Mouse (Mus musculus): ENCODE measurements around the gene Cnep1r1.

Cnep1r1 gene

GRCm38 (mm10) chr8:88118456-88119036 lies at the start of gene Cnep1r1:
Gene Cnep1r1 (plus strand): TSS chr8:88118769.
- peak; percentile 97 for DNase-seq (ENCODE audit: low read depth)

GRCm38 (mm10) chr8:88082183-88082582 lies 36.4 kb upstream of the Cnep1r1 start:
- no peak for DNase-seq (ENCODE audit: low read depth)

- DNase-seq (ENCODE audit: low read depth) = no peak
Measured at GRCm38 (mm10) chr8:88088006-88088405, 30.6 kb upstream of the Cnep1r1 start.

- no peak for DNase-seq (ENCODE audit: low read depth)
Measured at GRCm38 (mm10) chr8:88091661-88092060, 26.9 kb upstream of the Cnep1r1 start.

GRCm38 (mm10) chr8:88093367-88093766 lies 25.2 kb upstream of the Cnep1r1 start:
- DNase-seq (ENCODE audit: low read depth) = no peak

- DNase-seq (ENCODE audit: low read depth) = peak; percentile 66
Measured at GRCm38 (mm10) chr8:88098856-88099255, 19.7 kb upstream of the Cnep1r1 start.

GRCm38 (mm10) chr8:88099526-88099925 lies 19.0 kb upstream of the Cnep1r1 start:
- peak; percentile 86 for DNase-seq (ENCODE audit: low read depth)

GRCm38 (mm10) chr8:88109241-88109640 lies 9.3 kb upstream of the Cnep1r1 start:
- DNase-seq (ENCODE audit: low read depth) = no peak

GRCm38 (mm10) chr8:88119076-88119475 lies 507 bp downstream of the Cnep1r1 start:
- peak; percentile 20 for DNase-seq (ENCODE audit: low read depth)

GRCm38 (mm10) chr8:88124850-88125249 lies 6.3 kb downstream of the Cnep1r1 start:
- DNase-seq (ENCODE audit: low read depth) = no peak

GRCm38 (mm10) chr8:88129397-88129796 lies 10.8 kb downstream of the Cnep1r1 start:
- no peak for DNase-seq (ENCODE audit: low read depth)

- no peak for DNase-seq (ENCODE audit: low read depth)
Measured at GRCm38 (mm10) chr8:88130754-88131317, 12.3 kb downstream of the Cnep1r1 start.

GRCm38 (mm10) chr8:88137748-88138484 lies 19.3 kb downstream of the Cnep1r1 start, which contains the start of gene Heatr3:
Gene Heatr3 (plus strand): TSS chr8:88137855.
- DNase-seq (ENCODE audit: low read depth) = peak; percentile 98

- no peak for DNase-seq (ENCODE audit: low read depth)
Measured at GRCm38 (mm10) chr8:88139256-88139655, 20.7 kb downstream of the Cnep1r1 start.

- no peak for DNase-seq (ENCODE audit: low read depth)
Measured at GRCm38 (mm10) chr8:88141629-88142028, 23.1 kb downstream of the Cnep1r1 start.

GRCm38 (mm10) chr8:88144041-88144440 lies 25.5 kb downstream of the Cnep1r1 start:
- DNase-seq (ENCODE audit: low read depth) = no peak

- no peak for DNase-seq (ENCODE audit: low read depth)
Measured at GRCm38 (mm10) chr8:88150910-88151371, 32.4 kb downstream of the Cnep1r1 start.

GRCm38 (mm10) chr8:88160237-88160995 lies 41.8 kb downstream of the Cnep1r1 start:
- peak; percentile 19 for DNase-seq (ENCODE audit: low read depth)

GRCm38 (mm10) chr8:88161439-88161838 lies 42.9 kb downstream of the Cnep1r1 start:
- peak; percentile 80 for DNase-seq (ENCODE audit: low read depth)

GRCm38 (mm10) chr8:88175264-88175663 lies 56.7 kb downstream of the Cnep1r1 start:
- DNase-seq (ENCODE audit: low read depth) = no peak

GRCm38 (mm10) chr8:88177291-88177690 lies 58.7 kb downstream of the Cnep1r1 start:
- DNase-seq (ENCODE audit: low read depth) = peak; percentile 34

GRCm38 (mm10) chr8:88183121-88183520 lies 64.6 kb downstream of the Cnep1r1 start:
- DNase-seq (ENCODE audit: low read depth) = no peak
